Mouse (Mus musculus) layer of hippocampus, postnatal 14 days (tissue): Measurements from ENCODE around the gene Fads1. TPM values are rescaled to one million over a fixed set of nuclear protein-coding genes. Genes with fewer than 3 reads are reported as not detected.
A peak's percentile ranks its signal among the peaks of the same experiment; 100 is the strongest.

Source experiments
- DNase-seq, 2 experiments: peaks; one replicate each; pipeline ENCODE4 v3.0.0; 2021 to 2022; ENCODE audit warnings: low spot score in 2 of 2, mixed read lengths in 1 of 2
- total RNA-seq, 2 experiments: library from RNA; stranded (reverse); gene quantifications; 2 replicates each; pipeline ENCODE4 v1.2.3; 2021

Gene Fads1
- total RNA-seq, 2 experiments from 2014 or later, result 193 to 203 TPM

- DNase-seq, result no peak
These were observed 26.2 kb downstream of the Fads1 start for GRCm38 (mm10) chr19:10208851-10209250.

GRCm38 (mm10) chr19:10210885-10211284 lies 28.2 kb downstream of the Fads1 start:
- DNase-seq, result no peak

GRCm38 (mm10) chr19:10213796-10214471 lies 31.2 kb downstream of the Fads1 start:
- DNase-seq, result no peak

GRCm38 (mm10) chr19:10216101-10216500 lies 33.4 kb downstream of the Fads1 start:
- no peak for DNase-seq

GRCm38 (mm10) chr19:10219108-10219507 lies 36.4 kb downstream of the Fads1 start:
- no peak for DNase-seq

GRCm38 (mm10) chr19:10219593-10219992 lies 36.9 kb downstream of the Fads1 start:
- no peak for DNase-seq

GRCm38 (mm10) chr19:10221585-10221984 lies 38.9 kb downstream of the Fads1 start:
- no peak for DNase-seq

GRCm38 (mm10) chr19:10222656-10223055 lies 40.0 kb downstream of the Fads1 start:
- DNase-seq, result no peak

- no peak for DNase-seq
These were observed 40.9 kb downstream of the Fads1 start for GRCm38 (mm10) chr19:10223561-10223960.

- no peak for DNase-seq
These were observed 42.2 kb downstream of the Fads1 start for GRCm38 (mm10) chr19:10224637-10225453.

- no peak for DNase-seq
These were observed 43.1 kb downstream of the Fads1 start for GRCm38 (mm10) chr19:10225767-10226166.

GRCm38 (mm10) chr19:10231016-10231415 lies 48.3 kb downstream of the Fads1 start:
- no peak for DNase-seq

GRCm38 (mm10) chr19:10231871-10232270 lies 49.2 kb downstream of the Fads1 start:
- no peak for DNase-seq

- no peak for DNase-seq
These were observed 49.8 kb downstream of the Fads1 start for GRCm38 (mm10) chr19:10232327-10233017.

GRCm38 (mm10) chr19:10235784-10236565 lies 53.3 kb downstream of the Fads1 start:
- DNase-seq, result no peak

GRCm38 (mm10) chr19:10238477-10238876 lies 55.8 kb downstream of the Fads1 start:
- no peak for DNase-seq

GRCm38 (mm10) chr19:10239419-10239818 lies 56.7 kb downstream of the Fads1 start:
- no peak for DNase-seq

GRCm38 (mm10) chr19:10239975-10240653 lies 57.4 kb downstream of the Fads1 start:
- no peak for DNase-seq

GRCm38 (mm10) chr19:10240654-10241305 lies 58.1 kb downstream of the Fads1 start, which contains the start of gene Myrf:
Gene Myrf, minus strand, starts transcription at chr19:10240748.
- DNase-seq, result peak; percentile 55

GRCm38 (mm10) chr19:10242916-10243315 lies 60.2 kb downstream of the Fads1 start:
- DNase-seq, result no peak
